Mouse (Mus musculus): ENCODE data around the gene Hip1.

DNA sequence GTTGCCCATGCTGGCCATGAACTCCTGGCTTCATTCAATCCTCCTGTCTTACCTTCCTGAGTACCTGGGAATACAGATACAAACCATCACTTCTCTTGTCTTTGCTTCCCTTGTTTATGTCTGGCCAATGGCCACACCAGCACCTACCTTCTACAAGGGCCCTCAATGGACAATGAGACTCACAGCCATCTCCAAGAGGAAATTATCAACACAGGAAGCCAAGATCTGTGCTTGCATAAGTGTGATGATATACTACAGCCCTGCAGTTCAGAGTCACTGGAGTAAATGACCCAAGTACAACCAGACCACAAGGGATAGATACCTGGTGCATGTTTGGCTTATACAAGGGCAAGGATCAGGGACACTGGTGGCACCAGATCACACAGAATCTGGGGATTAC is 9.1 kb downstream of the Hip1 start:
- no peak for TF ChIP-seq CTCF (IDR thresholded peaks at IDR 0.05; ENCODE audit: extremely low read depth, insufficient read depth, insufficient read length, insufficient replicate concordance)
- no peak for TF ChIP-seq POLR2A (IDR thresholded peaks at IDR 0.05; ENCODE audit: low read depth, low read length)

Data from spleen, adult 2 months (tissue).